Mouse (Mus musculus) testis, adult 2 months (tissue): ENCODE data around the gene Limk1.

Experiments used
- CTCF ChIP-seq: fragments of 200-500 bp; IDR thresholded peaks from 2 replicates; pipeline ENCODE4 v1.5.1; 2012; ENCODE audit warnings: low read depth, mild to moderate bottlenecking, inconsistent platforms, low read length, moderate library complexity; ENCODE audit not compliant: control insufficient read depth, insufficient read depth, insufficient replicate concordance
- POLR2A ChIP-seq: fragments of 200-500 bp; IDR thresholded peaks from 2 replicates; pipeline ENCODE4 v1.6.1; 2012; ENCODE audit warnings: low read depth, mild to moderate bottlenecking, inconsistent platforms, low read length, moderate library complexity; ENCODE audit not compliant: control insufficient read depth

- TF ChIP-seq CTCF, result no peak
- no peak for TF ChIP-seq POLR2A
These were observed 46.5 kb upstream of the Limk1 start for GRCm38 (mm10) chr5:134734920-134735319.
